Mouse (Mus musculus): ENCODE measurements around the gene Olfr1130.

DNA sequence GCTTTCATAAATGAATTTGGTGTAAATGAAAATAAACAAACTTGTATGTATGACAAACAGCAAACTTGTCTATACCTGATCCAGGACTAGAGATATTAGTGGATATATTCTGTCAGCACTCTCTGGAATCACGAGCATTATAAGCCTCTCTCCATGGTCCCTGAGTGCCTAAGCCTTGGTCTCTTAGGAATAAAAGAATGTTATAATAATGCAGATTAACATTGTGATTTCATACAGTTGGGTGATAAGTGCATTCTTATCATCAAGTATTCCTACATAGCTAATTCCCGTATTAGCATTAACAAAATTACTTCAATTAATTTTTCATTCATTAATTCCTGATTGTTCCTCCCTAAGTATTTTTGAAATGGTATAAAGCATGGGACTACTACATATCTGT lies 52.3 kb downstream of the Olfr1130 start, which contains the start of gene Olfr1134:
- TF ChIP-seq EP300 (IDR thresholded peaks at IDR 0.05; ENCODE audit: low read depth) (no peak), CTCF (IDR thresholded peaks at IDR 0.05; ENCODE audit: low read depth) (no peak)
